Mouse (Mus musculus) heart, postnatal 0 days (tissue): Measurements from ENCODE around the gene Tpra1. TPM values are rescaled to one million over a fixed set of nuclear protein-coding genes. Genes with fewer than 3 reads are reported as not detected.

Source experiments
- ATAC-seq: fragments of 200-750 bp; cut with Nextera tagmentation; 2 replicates; pipeline ENCODE4 v1.8.0; 2017; ENCODE audit warnings: low read depth, moderate number of reproducible peaks, moderate library complexity; ENCODE audit not compliant: insufficient read depth
- DNase-seq: peaks from one replicate; pipeline ENCODE4 v3.0.0-alpha.2; 2016; ENCODE audit warnings: low spot score
- H3K27ac ChIP-seq: fragments of 300-500 bp; sonication (generic); 2 replicates; pipeline ENCODE4 v1.5.1; 2014; ENCODE audit warnings: low read depth, mild to moderate bottlenecking
- H3K27me3 ChIP-seq: fragments of 300-500 bp; sonication (generic); 2 replicates; pipeline ENCODE4 v1.6.1; 2014; ENCODE audit warnings: low read length, mixed read lengths; ENCODE audit not compliant: control insufficient read depth, insufficient read depth
- H3K36me3 ChIP-seq: fragments of 300-500 bp; sonication (generic); replicated peaks from 2 replicates; pipeline ENCODE4 v1.6.1; 2014; ENCODE audit warnings: low read length, mixed read lengths; ENCODE audit not compliant: control insufficient read depth, insufficient read depth
- H3K4me1 ChIP-seq: fragments of 300-500 bp; sonication (generic); 2 replicates; pipeline ENCODE4 v1.6.1; 2014; ENCODE audit warnings: antibody characterized with exemption; ENCODE audit not compliant: control insufficient read depth, insufficient read depth
- H3K4me2 ChIP-seq: fragments of 300-500 bp; sonication (generic); 2 replicates; pipeline ENCODE4 v1.6.1; 2014; ENCODE audit warnings: low read depth, mild to moderate bottlenecking, low read length, moderate library complexity
- H3K4me3 ChIP-seq: fragments of 300-500 bp; sonication (generic); 2 replicates; pipeline ENCODE4 v1.5.1; 2014; ENCODE audit warnings: low read depth, low read length
- H3K9ac ChIP-seq: fragments of 300-500 bp; sonication (generic); replicated peaks from 2 replicates; pipeline ENCODE4 v1.6.1; 2014; ENCODE audit warnings: low read depth, low read length, mixed read lengths
- H3K9me3 ChIP-seq: fragments of 300-500 bp; sonication (generic); replicated peaks from 2 replicates; pipeline ENCODE4 v1.6.1; 2016; ENCODE audit warnings: low read length; ENCODE audit not compliant: control insufficient read depth
- CTCF ChIP-seq: IDR thresholded peaks from 2 replicates; pipeline ENCODE4 v1.5.1; 2016; ENCODE audit warnings: antibody characterized with exemption, control low read depth, low read depth
- EP300 ChIP-seq: IDR thresholded peaks from 2 replicates; pipeline ENCODE4 v1.6.1; 2016; ENCODE audit warnings: antibody characterized with exemption, low read depth
- WGBS: fragments of 180-500 bp; shearing (Covaris S2); extraction: QIAGEN DNeasy Blood & Tissue Kit; methylation state at CpG from one replicate; pipeline ENCODE4 v1.1.7; 2014; 5-methylcytosine and 5-hydroxymethylcytosine counted together
- polyA plus RNA-seq: library from polyadenylated mRNA; unstranded; fragments of >200 nt; fragmentation: Nextera tagmentation; extraction: Ambion mirVana; gene quantifications from 2 replicates; pipeline ENCODE4 v1.2.1, GENCODE M21; 2015
- total RNA-seq: library from RNA; depleted of rRNA; stranded (reverse); fragments of >200 nt; gene quantifications from 2 replicates; pipeline ENCODE4 v1.2.3, GENCODE M21; 2014; ENCODE audit warnings: low replicate concordance; rRNA removed

Tpra1 gene
- total and polyA plus RNA-seq, 2 experiments from 2014 or later: 39.1 to 131 TPM

DNA sequence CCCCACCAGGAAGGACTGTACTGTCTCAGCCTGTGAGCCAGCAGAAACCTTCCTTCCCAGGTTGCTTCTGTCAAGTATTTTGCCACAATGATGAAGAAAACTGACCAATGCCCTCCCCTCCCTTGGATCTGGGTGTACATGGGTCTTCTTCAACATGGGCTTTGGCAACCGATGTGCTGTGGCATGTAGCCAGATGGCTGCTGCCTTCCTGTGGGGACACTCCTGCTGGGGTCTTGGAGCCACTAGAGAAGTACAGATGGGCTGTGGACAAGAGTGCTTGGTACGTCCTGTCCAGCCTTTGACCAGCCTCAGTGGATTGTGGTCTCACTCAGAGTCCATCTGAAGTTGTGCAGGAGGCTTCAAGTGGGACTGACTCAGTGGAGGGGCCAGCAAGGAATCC lies 56.3 kb downstream of the Tpra1 start:
- ATAC-seq (no peak), DNase-seq (no peak)
- 90% methylated on average over 2 of the region's 2 CpGs for WGBS
- TF ChIP-seq EP300: no peak
- no peak for TF ChIP-seq CTCF
- Histone ChIP-seq H3K4me2 (no peak overlapping the region), H3K4me1 (peaks cover 12% of the 10 kb centered on the region), H3K36me3 (no peaks in the 10 kb centered on the region), H3K4me3 (no peak overlapping the region), H3K27ac (no peak overlapping the region), H3K27me3 (no peaks in the 10 kb centered on the region), H3K9ac (no peak overlapping the region), H3K9me3 (0 out of 2 replicates have a peak, but pooled peaks cover 3% of the 10 kb centered on the region)

- peak; percentile 60 for ATAC-seq
- H3K4me1 ChIP-seq: peaks cover 12% of the 10 kb centered on the region
- TF ChIP-seq EP300 (no peak), CTCF (peak; percentile 63)
- WGBS: 10% methylated on average over 7 of the region's 7 CpGs
- no peak overlapping the region for H3K4me2 ChIP-seq
- peak; percentile 38 for DNase-seq
- H3K27ac ChIP-seq: no peak overlapping the region
- H3K9me3 ChIP-seq: no peaks in the 10 kb centered on the region
- no peaks in the 10 kb centered on the region for H3K27me3 ChIP-seq
- H3K36me3 ChIP-seq: no peaks in the 10 kb centered on the region
- no peak overlapping the region for H3K9ac ChIP-seq
- H3K4me3 ChIP-seq: no peak overlapping the region
These were observed 57.8 kb downstream of the Tpra1 start for GRCm38 (mm10) chr6:88959834-88960233.

DNA sequence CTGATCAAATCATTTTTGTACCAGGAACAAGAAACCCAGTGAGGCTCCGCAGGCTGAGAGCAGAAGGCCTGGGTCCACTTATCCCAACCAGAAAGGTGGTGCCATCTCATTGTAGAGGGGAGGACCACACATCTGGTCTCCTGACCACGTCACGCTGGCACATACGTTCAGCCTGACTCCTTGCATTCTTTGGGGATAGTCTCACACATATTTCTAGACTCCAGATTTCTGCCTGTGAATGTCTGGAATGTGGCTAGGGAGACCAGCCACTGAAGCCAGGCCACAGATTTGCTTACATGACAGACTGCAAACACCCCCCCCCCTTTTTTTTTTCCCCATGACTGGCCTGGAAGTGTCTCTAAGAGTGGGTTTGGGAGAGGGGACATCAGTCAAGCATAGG lies 58.9 kb downstream of the Tpra1 start:
- H3K4me3 ChIP-seq: no peak overlapping the region
- ATAC-seq: peak; percentile 64; the same call in 1 of the 2 replicates

More for the DNA sequence above, 58.9 kb downstream of the Tpra1 start:
- Histone ChIP-seq H3K27ac (no peak overlapping the region), H3K4me1 (peaks cover 12% of the 10 kb centered on the region), H3K4me2 (no peak overlapping the region), H3K27me3 (no peaks in the 10 kb centered on the region), H3K36me3 (no peaks in the 10 kb centered on the region), H3K9ac (no peak overlapping the region), H3K9me3 (no peaks in the 10 kb centered on the region)
- 45% methylated on average over 4 of the region's 4 CpGs for WGBS
- DNase-seq: peak; percentile 38
- TF ChIP-seq CTCF (no peak), EP300 (no peak)

Other genes starting within 250 kb of the Tpra1 start
- 147 and 162 TPM in 2 replicates for gene Mgll, start 177.8 kb upstream of the Tpra1 start, total RNA-seq
- gene Mgll, start 177.8 kb upstream of the Tpra1 start, polyA plus RNA-seq: 122 and 134 TPM in 2 replicates
- gene Abtb1, start 60.3 kb upstream of the Tpra1 start, total RNA-seq: 63.9 and 88.0 TPM in 2 replicates
- gene Abtb1, start 60.3 kb upstream of the Tpra1 start, polyA plus RNA-seq: 29.1 and 36.6 TPM in 2 replicates
- gene Podxl2, start 27.2 kb upstream of the Tpra1 start, total RNA-seq: 90.9 and 101 TPM in 2 replicates
- gene Podxl2, start 27.2 kb upstream of the Tpra1 start, polyA plus RNA-seq: 60.3 and 60.8 TPM in 2 replicates
- 38.8 and 49.9 TPM in 2 replicates for gene Mcm2, start 3.5 kb upstream of the Tpra1 start, total RNA-seq
- gene Mcm2, start 3.5 kb upstream of the Tpra1 start, polyA plus RNA-seq: 25.2 and 25.6 TPM in 2 replicates